Mouse (Mus musculus): ENCODE data around the gene Plekho2.

- TF ChIP-seq EP300 (IDR thresholded peaks at IDR 0.05) (no peak), CTCF (IDR thresholded peaks at IDR 0.05) (no peak)
Observed at GRCm38 (mm10) chr9:65548311-65548710, 31.5 kb downstream of the Plekho2 start.
